Mouse (Mus musculus): Measurements from ENCODE around the gene Tbl2. TPM values are rescaled to one million over a fixed set of nuclear protein-coding genes. Genes with fewer than 3 reads are reported as not detected.

Tbl2 gene
- 49.6 and 99.0 TPM in 2 replicates for total RNA-seq (2012; rRNA removed)

- peaks cover 14% of the 10 kb centered on the region for H3K36me3 ChIP-seq (ENCODE audit: control insufficient read depth, insufficient read depth, low read length, poor library complexity, severe bottlenecking)
- H3K9me3 ChIP-seq (ENCODE audit: control insufficient read depth, insufficient read depth, low read depth, low read length): no peaks in the 10 kb centered on the region
- in situ Hi-C loops (cut with MboI; ENCODE audit: low sequenced_read_pairs in 2 of 2, unreplicated experiment in 2 of 2): no loop called here
- peak within 1 kb of the TSS; percentile 94 for H3K9ac ChIP-seq (ENCODE audit: insufficient read depth, low read depth, low read length, poor library complexity, severe bottlenecking)
- peak within 1 kb of the TSS; percentile 94 for H3K27ac ChIP-seq (ENCODE audit: insufficient read depth, low read depth, low read length, poor library complexity, severe bottlenecking)
- TF ChIP-seq MAFK (IDR thresholded peaks at IDR 0.05; ENCODE audit: insufficient read depth, low read depth, low read length): no peak
- TF ChIP-seq ZC3H11A (IDR thresholded peaks at IDR 0.05; ENCODE audit: borderline replicate concordance, low read depth, low read length): no peak
- TF ChIP-seq HCFC1 (IDR thresholded peaks at IDR 0.05; ENCODE audit: borderline replicate concordance, insufficient read depth, low read length): no peak; the same call in 1 of the 2 replicates
- TF ChIP-seq ZNF384 (IDR thresholded peaks at IDR 0.05; ENCODE audit: low read depth, low read length): no peak
- TF ChIP-seq CHD2 (IDR thresholded peaks at IDR 0.05; ENCODE audit: low read depth, low read length): no peak
- peak within 1 kb of the TSS; percentile 93 for H3K4me3 ChIP-seq (ENCODE audit: insufficient read depth in 1 of 2, low read depth in 1 of 2, low read length in 2 of 2, poor library complexity in 1 of 2, severe bottlenecking in 1 of 2)
- DNase-seq (ENCODE audit: low read depth, low spot score): peak; percentile 99
- H3K4me1 ChIP-seq (ENCODE audit: control insufficient read depth in 2 of 2, insufficient read depth in 2 of 2, low read length in 2 of 2, poor library complexity in 1 of 2): peaks cover 0 to 2% of the 10 kb centered on the region in 2 experiments; a peak in 2 of 4 replicates
Measured at GRCm38 (mm10) chr5:135149053-135149819, at the start of gene Tbl2. TSS of gene Tbl2 (plus strand) at chr5:135149657.

DNA sequence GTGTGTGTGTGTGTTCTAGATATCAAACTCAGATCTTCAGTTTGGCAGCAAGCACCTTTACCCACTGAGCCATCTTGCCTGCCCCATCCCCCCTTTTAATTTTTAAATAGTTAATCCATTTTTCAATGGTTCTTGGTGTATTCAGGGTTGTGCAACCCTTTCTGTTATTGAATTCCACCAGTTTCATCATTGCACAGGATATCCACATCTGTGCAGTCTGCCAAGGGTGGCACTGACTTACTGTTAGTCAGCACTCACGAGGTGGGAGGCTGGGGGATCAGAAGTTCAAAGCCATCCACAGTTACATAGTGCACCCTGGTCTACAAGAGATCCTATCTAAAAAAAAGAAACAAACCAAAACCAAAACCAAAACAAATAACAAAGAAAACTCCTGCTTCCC, 48.5 kb upstream of the Tbl2 start:
- no peaks in the 10 kb centered on the region for H3K4me1 ChIP-seq (ENCODE audit: control insufficient read depth in 2 of 2, insufficient read depth in 2 of 2, low read length in 2 of 2, poor library complexity in 1 of 2)
- no peak overlapping the region for H3K27ac ChIP-seq (ENCODE audit: insufficient read depth, low read depth, low read length, poor library complexity, severe bottlenecking)
- H3K36me3 ChIP-seq (ENCODE audit: control insufficient read depth, insufficient read depth, low read length, poor library complexity, severe bottlenecking): no peaks in the 10 kb centered on the region
- in situ Hi-C loops (cut with MboI; ENCODE audit: low sequenced_read_pairs in 2 of 2, unreplicated experiment in 2 of 2): no loop called here
- no peak for DNase-seq (ENCODE audit: low read depth, low spot score)
- no peaks in the 10 kb centered on the region for H3K9me3 ChIP-seq (ENCODE audit: control insufficient read depth, insufficient read depth, low read depth, low read length)
- no peak overlapping the region for H3K4me3 ChIP-seq (ENCODE audit: insufficient read depth in 1 of 2, low read depth in 1 of 2, low read length in 2 of 2, poor library complexity in 1 of 2, severe bottlenecking in 1 of 2)
- H3K9ac ChIP-seq (ENCODE audit: insufficient read depth, low read depth, low read length, poor library complexity, severe bottlenecking): no peak overlapping the region
- TF ChIP-seq ZC3H11A (IDR thresholded peaks at IDR 0.05; ENCODE audit: borderline replicate concordance, low read depth, low read length) (no peak), CHD2 (IDR thresholded peaks at IDR 0.05; ENCODE audit: low read depth, low read length) (no peak), MAFK (IDR thresholded peaks at IDR 0.05; ENCODE audit: insufficient read depth, low read depth, low read length) (no peak), ZNF384 (IDR thresholded peaks at IDR 0.05; ENCODE audit: low read depth, low read length) (no peak), HCFC1 (IDR thresholded peaks at IDR 0.05; ENCODE audit: borderline replicate concordance, insufficient read depth, low read length) (no peak)

- Histone ChIP-seq H3K9me3 (ENCODE audit: control insufficient read depth, insufficient read depth, low read depth, low read length) (no peaks in the 10 kb centered on the region), H3K36me3 (ENCODE audit: control insufficient read depth, insufficient read depth, low read length, poor library complexity, severe bottlenecking) (no peaks in the 10 kb centered on the region), H3K4me1 (ENCODE audit: control insufficient read depth in 2 of 2, insufficient read depth in 2 of 2, low read length in 2 of 2, poor library complexity in 1 of 2) (peaks cover 0 to 4% of the 10 kb centered on the region in 2 experiments; a peak in 2 of 4 replicates), H3K9ac (ENCODE audit: insufficient read depth, low read depth, low read length, poor library complexity, severe bottlenecking) (no peak overlapping the region), H3K4me3 (ENCODE audit: insufficient read depth in 1 of 2, low read depth in 1 of 2, low read length in 2 of 2, poor library complexity in 1 of 2, severe bottlenecking in 1 of 2) (no peak overlapping the region), H3K27ac (ENCODE audit: insufficient read depth, low read depth, low read length, poor library complexity, severe bottlenecking) (no peak overlapping the region)
- DNase-seq (ENCODE audit: low read depth, low spot score): peak; percentile 55
- TF ChIP-seq MAFK (IDR thresholded peaks at IDR 0.05; ENCODE audit: insufficient read depth, low read depth, low read length) (0 out of 2 replicates have a peak, but pooled peaks have one; percentile 2), ZC3H11A (IDR thresholded peaks at IDR 0.05; ENCODE audit: borderline replicate concordance, low read depth, low read length) (peak; percentile 34; the same call in 1 of the 2 replicates), HCFC1 (IDR thresholded peaks at IDR 0.05; ENCODE audit: borderline replicate concordance, insufficient read depth, low read length) (no peak), ZNF384 (IDR thresholded peaks at IDR 0.05; ENCODE audit: low read depth, low read length) (no peak), CHD2 (IDR thresholded peaks at IDR 0.05; ENCODE audit: low read depth, low read length) (no peak)
- in situ Hi-C loops (cut with MboI; ENCODE audit: low sequenced_read_pairs in 2 of 2, unreplicated experiment in 2 of 2): no loop called here
Measured at GRCm38 (mm10) chr5:135103999-135104660, 45.3 kb upstream of the Tbl2 start.

DNA sequence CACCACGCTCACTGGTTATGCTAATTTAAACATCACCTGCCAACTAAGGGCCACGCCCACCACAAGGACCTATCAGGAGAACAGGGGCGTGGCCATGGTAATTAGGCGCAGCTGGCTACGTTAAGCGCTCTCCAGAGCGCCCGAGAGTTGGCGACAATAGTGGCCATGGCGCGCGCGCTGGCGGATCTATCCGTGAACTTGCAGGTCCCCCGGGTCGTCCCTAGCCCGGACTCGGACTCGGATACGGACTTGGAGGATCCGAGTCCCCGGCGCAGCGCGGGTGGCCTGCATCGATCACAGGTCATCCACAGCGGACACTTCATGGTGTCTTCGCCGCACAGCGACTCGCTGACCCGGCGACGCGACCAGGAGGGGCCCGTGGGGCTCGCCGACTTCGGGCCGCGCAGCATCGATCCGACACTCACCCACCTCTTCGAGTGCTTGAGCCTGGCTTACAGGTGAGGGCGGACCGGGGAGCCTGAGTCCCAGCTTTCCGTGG, 42.6 kb upstream of the Tbl2 start:
- DNase-seq (ENCODE audit: low read depth, low spot score): peak; percentile 89
- in situ Hi-C loops (cut with MboI; ENCODE audit: low sequenced_read_pairs in 2 of 2, unreplicated experiment in 2 of 2): no loop called here
- no peaks in the 10 kb centered on the region for H3K36me3 ChIP-seq (ENCODE audit: control insufficient read depth, insufficient read depth, low read length, poor library complexity, severe bottlenecking)
- TF ChIP-seq ZC3H11A (IDR thresholded peaks at IDR 0.05; ENCODE audit: borderline replicate concordance, low read depth, low read length) (no peak), CHD2 (IDR thresholded peaks at IDR 0.05; ENCODE audit: low read depth, low read length) (0 out of 2 replicates have a peak, but pooled peaks have one; percentile 25), MAFK (IDR thresholded peaks at IDR 0.05; ENCODE audit: insufficient read depth, low read depth, low read length) (no peak)
- peak overlapping the region; percentile 74 for H3K9ac ChIP-seq (ENCODE audit: insufficient read depth, low read depth, low read length, poor library complexity, severe bottlenecking)
- peaks cover 0 to 8% of the 10 kb centered on the region in 2 experiments; a peak in 2 of 4 replicates for H3K4me1 ChIP-seq (ENCODE audit: control insufficient read depth in 2 of 2, insufficient read depth in 2 of 2, low read length in 2 of 2, poor library complexity in 1 of 2)
- no peak overlapping the region for H3K27ac ChIP-seq (ENCODE audit: insufficient read depth, low read depth, low read length, poor library complexity, severe bottlenecking)
- H3K9me3 ChIP-seq (ENCODE audit: control insufficient read depth, insufficient read depth, low read depth, low read length): no peaks in the 10 kb centered on the region
- H3K4me3 ChIP-seq (ENCODE audit: insufficient read depth in 1 of 2, low read depth in 1 of 2, low read length in 2 of 2, poor library complexity in 1 of 2, severe bottlenecking in 1 of 2): peak overlapping the region; percentile 73 to 82

Measured in ES-E14 (cell line).